Mouse (Mus musculus) hindlimb bud, embryonic 11.5 days (tissue): Measurements from ENCODE around the gene Hdac2.

Source experiments
- DNase-seq: peaks from one replicate; pipeline ENCODE4 v3.0.0-alpha.2; 2012; ENCODE audit warnings: low read depth, low spot score; ENCODE audit errors: extremely low spot score

The Hdac2 gene

GRCm38 (mm10) chr10:36974086-36974675 lies at the start of gene Hdac2:
Gene Hdac2 (plus strand): TSS chr10:36974544.
- peak; percentile 63 for DNase-seq

- no peak for DNase-seq
Observed at GRCm38 (mm10) chr10:36928212-36928611, 46.1 kb upstream of the Hdac2 start.

GRCm38 (mm10) chr10:36935863-36936262 lies 38.5 kb upstream of the Hdac2 start:
- no peak for DNase-seq

- DNase-seq = no peak
Observed at GRCm38 (mm10) chr10:36936271-36936670, 38.1 kb upstream of the Hdac2 start.

GRCm38 (mm10) chr10:36951742-36952141 lies 22.6 kb upstream of the Hdac2 start:
- DNase-seq = no peak

GRCm38 (mm10) chr10:36952622-36953021 lies 21.7 kb upstream of the Hdac2 start:
- no peak for DNase-seq

- no peak for DNase-seq
Observed at GRCm38 (mm10) chr10:36959563-36960110, 14.7 kb upstream of the Hdac2 start.

- no peak for DNase-seq
Observed at GRCm38 (mm10) chr10:36964406-36964805, 9.9 kb upstream of the Hdac2 start.

GRCm38 (mm10) chr10:36974676-36975520 lies 554 bp downstream of the Hdac2 start:
- no peak for DNase-seq

- no peak for DNase-seq
Observed at GRCm38 (mm10) chr10:36981866-36982265, 7.5 kb downstream of the Hdac2 start.

- no peak for DNase-seq
Observed at GRCm38 (mm10) chr10:36992149-36992548, 17.8 kb downstream of the Hdac2 start.

- DNase-seq = no peak
Observed at GRCm38 (mm10) chr10:37000839-37001238, 26.5 kb downstream of the Hdac2 start.

- peak; percentile 67 for DNase-seq
Observed at GRCm38 (mm10) chr10:37014274-37015107, 40.1 kb downstream of the Hdac2 start.

GRCm38 (mm10) chr10:37015729-37016128 lies 41.4 kb downstream of the Hdac2 start:
- DNase-seq = no peak

GRCm38 (mm10) chr10:37016200-37016599 lies 41.9 kb downstream of the Hdac2 start:
- no peak for DNase-seq

GRCm38 (mm10) chr10:37024301-37024700 lies 50.0 kb downstream of the Hdac2 start:
- no peak for DNase-seq

GRCm38 (mm10) chr10:37028651-37029050 lies 54.3 kb downstream of the Hdac2 start:
- DNase-seq = no peak

- DNase-seq = no peak
Observed at GRCm38 (mm10) chr10:37035090-37035497, 60.8 kb downstream of the Hdac2 start.

GRCm38 (mm10) chr10:37047661-37048098 lies 73.3 kb downstream of the Hdac2 start:
- DNase-seq = no peak
